Mouse (Mus musculus) urinary bladder, adult 2 months (tissue): ENCODE data around the gene Cox18. TPM values are rescaled to one million over a fixed set of nuclear protein-coding genes. Genes with fewer than 3 reads are reported as not detected.

Source experiments
- polyA plus RNA-seq: library from polyadenylated mRNA; depleted of rRNA; stranded (reverse); fragments of >200 nt; gene quantifications from 2 replicates; pipeline ENCODE4 v1.2.3, GENCODE M21; 2012; rRNA removed

Cox18 gene
- polyA plus RNA-seq, 1 experiment = 21.3 TPM

Other genes starting within 250 kb of the Cox18 start
- 33.5 and 41.5 TPM in 2 replicates for gene Ankrd17, start 142.6 kb upstream of the Cox18 start, polyA plus RNA-seq
- 3.0 and 3.3 TPM in 2 replicates for gene Gm9958, start 143.2 kb upstream of the Cox18 start, polyA plus RNA-seq
- 0.95 and 4.8 TPM in 2 replicates for gene Alb, start 236.9 kb upstream of the Cox18 start, polyA plus RNA-seq